In genomic region chr3:103739329-103739728, GRCm38 (mm10) we compare ENCODE assay signal across 10 mouse cellular contexts. TPM values are rescaled to one million over a fixed set of nuclear protein-coding genes. Genes with fewer than 3 reads are reported as not detected.
DNase-seq lines count a peak whose midpoint lies in the region; ATAC-seq and TF ChIP-seq lines count a peak whose summit lies in the region.
"Had no signal": no experiment of that assay in that cellular context is flagged by ENCODE, and none has a peak within 500 bp of the region (broad histone marks: within the 10 kb centered on the region; RNA-seq: fewer than 3 reads in every experiment).

Gene Gm10964 (plus strand): TSS chr3:103739366.

- H3K27me3 ChIP-seq in liver, adult 2 months (ENCODE audit: control insufficient read depth, insufficient read depth, low read length): no peaks in the 10 kb centered on the region
- no peaks in the 10 kb centered on the region for H3K27me3 ChIP-seq in forebrain, embryonic 11.5 days (ENCODE audit: control insufficient read depth, insufficient read depth, low read length)
- no peaks in the 10 kb centered on the region for H3K27me3 ChIP-seq in intestine, embryonic 16.5 days (replicated peaks; ENCODE audit: control insufficient read depth, insufficient read depth, low read length)
- H3K27me3 ChIP-seq in neural tube, embryonic 12.5 days (replicated peaks): no peaks in the 10 kb centered on the region

- H3K4me1 ChIP-seq in liver, adult 2 months (ENCODE audit: control insufficient read depth, insufficient read depth, low read length): no peaks in the 10 kb centered on the region
- H3K4me1 ChIP-seq in forebrain, embryonic 11.5 days (replicated peaks; ENCODE audit: control insufficient read depth, insufficient read depth, low read length): peaks cover 21% of the 10 kb centered on the region
- peaks cover 17% of the 10 kb centered on the region for H3K4me1 ChIP-seq in intestine, embryonic 16.5 days (ENCODE audit: control insufficient read depth, insufficient read depth, low read length)
- H3K4me1 ChIP-seq in neural tube, embryonic 12.5 days: peaks cover 39% of the 10 kb centered on the region

- H3K4me2 ChIP-seq in forebrain, embryonic 11.5 days (ENCODE audit: low read depth, low read length, severe bottlenecking): peak within 1 kb of the TSS; percentile 49
- H3K4me2 ChIP-seq in intestine, embryonic 16.5 days (ENCODE audit: low read depth, low read length): peak within 1 kb of the TSS; percentile 60
- peak within 1 kb of the TSS; percentile 55 for H3K4me2 ChIP-seq in neural tube, embryonic 12.5 days (replicated peaks)

- no peak within 1 kb of the TSS for H3K9ac ChIP-seq in liver, adult 2 months (ENCODE audit: low read depth, low read length)
- H3K9ac ChIP-seq in forebrain, embryonic 11.5 days (ENCODE audit: low read length): peak within 1 kb of the TSS; percentile 51; the same call in 1 of the 2 replicates
- peak within 1 kb of the TSS; percentile 57 for H3K9ac ChIP-seq in intestine, embryonic 16.5 days (ENCODE audit: low read depth, low read length)
- no peak within 1 kb of the TSS for H3K9ac ChIP-seq in neural tube, embryonic 12.5 days

- H3K36me3 ChIP-seq in liver, adult 2 months (ENCODE audit: control insufficient read depth, insufficient read depth, low read length): peaks cover 13% of the 10 kb centered on the region; the same call in 1 of the 2 replicates
- no peaks in the 10 kb centered on the region for H3K36me3 ChIP-seq in forebrain, embryonic 11.5 days (ENCODE audit: control insufficient read depth, insufficient read depth, low read length)
- peaks cover 8% of the 10 kb centered on the region; the same call in 1 of the 2 replicates for H3K36me3 ChIP-seq in intestine, embryonic 16.5 days (ENCODE audit: control insufficient read depth, insufficient read depth, low read length)
- peaks cover 20% of the 10 kb centered on the region for H3K36me3 ChIP-seq in neural tube, embryonic 12.5 days

- H3K9me3 ChIP-seq in forebrain, embryonic 11.5 days (ENCODE audit: control insufficient read depth, low read length): no peaks in the 10 kb centered on the region
- no peaks in the 10 kb centered on the region for H3K9me3 ChIP-seq in intestine, embryonic 16.5 days (ENCODE audit: control insufficient read depth, low read length)
- H3K9me3 ChIP-seq in neural tube, embryonic 12.5 days: no peaks in the 10 kb centered on the region

- 95% methylated on average over 1 of the region's 1 CpGs for WGBS in liver, adult 2 months
- 92% methylated on average over 1 of the region's 1 CpGs for WGBS in forebrain, embryonic 11.5 days
- WGBS in intestine, embryonic 16.5 days: 90% methylated on average over 1 of the region's 1 CpGs
- 95% methylated on average over 1 of the region's 1 CpGs for WGBS in neural tube, embryonic 12.5 days

- no peak within 1 kb of the TSS for H3K27ac ChIP-seq in liver, adult 2 months (replicated peaks; ENCODE audit: insufficient read depth, low read depth, low read length)
- peak within 1 kb of the TSS; percentile 89 for H3K27ac ChIP-seq in forebrain, embryonic 11.5 days (ENCODE audit: low read depth, low read length)
- H3K27ac ChIP-seq in intestine, embryonic 16.5 days (ENCODE audit: low read length): peak within 1 kb of the TSS; percentile 92
- H3K27ac ChIP-seq in neural tube, embryonic 12.5 days: peak within 1 kb of the TSS; percentile 72; the same call in 1 of the 2 replicates

- TF ChIP-seq CTCF in liver, adult 2 months (IDR thresholded peaks at IDR 0.05; ENCODE audit: low read depth, low read length): no peak

- peak within 1 kb of the TSS; percentile 17; the same call in 1 of the 2 replicates for H3K4me3 ChIP-seq in liver, adult 2 months (ENCODE audit: insufficient read depth, low read depth, low read length)
- peak within 1 kb of the TSS; percentile 24; the same call in 1 of the 2 replicates for H3K4me3 ChIP-seq in forebrain, embryonic 11.5 days (ENCODE audit: low read depth, low read length)
- H3K4me3 ChIP-seq in intestine, embryonic 16.5 days (ENCODE audit: low read length): peak within 1 kb of the TSS; percentile 44
- H3K4me3 ChIP-seq in neural tube, embryonic 12.5 days: no peak within 1 kb of the TSS

- no peak for TF ChIP-seq POLR2A in liver, adult 2 months (IDR thresholded peaks at IDR 0.05; ENCODE audit: extremely low read depth, insufficient read depth, low read length)

- DNase-seq in liver, adult 2 months (ENCODE audit: extremely low read depth, low read depth, low spot score): no peak
- no peak for DNase-seq in liver
- no peak for DNase-seq in forebrain, embryonic 11.5 days (ENCODE audit: low spot score)
- DNase-seq in cerebellum, adult 11 months: no peak
- DNase-seq in left cerebral cortex, adult 9 months (ENCODE audit: low spot score in 2 of 2): no peak
- DNase-seq in cerebellum, adult 11-12 months: no peak

- ATAC-seq in forebrain, embryonic 11.5 days (replicated peaks; ENCODE audit: low FRiP score): no peak
- ATAC-seq in intestine, embryonic 16.5 days: no peak
- no peak for ATAC-seq in neural tube, embryonic 12.5 days (ENCODE audit: low FRiP score, low read depth)

- no peaks in the 10 kb centered on the region for H3K79me2 ChIP-seq in liver, adult 2 months (ENCODE audit: control insufficient read depth, insufficient read depth, low read length)

RNA-seq across cellular contexts. Expression of gene Gm10964, which starts in this region (rescaled TPM):
- total RNA-seq in liver, adult 2 months (2014; rRNA removed): not detected in 2 replicates
- polyA plus RNA-seq in liver, adult 2 months (2012; rRNA removed): not detected in 2 replicates
- polyA plus RNA-seq in forebrain, embryonic 11.5 days (2014; fragmentation: Nextera tagmentation; extraction: Ambion mirVana): not detected in 2 replicates
- not detected in 2 replicates for polyA plus RNA-seq in intestine, embryonic 16.5 days (2015; fragmentation: Nextera tagmentation; extraction: Ambion mirVana)
- not detected in 2 replicates for polyA plus RNA-seq in neural tube, embryonic 12.5 days (2016; fragmentation: Nextera tagmentation; extraction: Ambion mirVana)
- total RNA-seq: layer of hippocampus, adult 8-10 months had no signal
- polyA plus RNA-seq: cortical plate, adult 2 months had no signal

Comparison
In these comparisons a context has a peak if more than half of its experiments do, and no peak if none do; other contexts are left out.
1. H3K9ac ChIP-seq: peak in forebrain, embryonic 11.5 days (single experiment) and intestine, embryonic 16.5 days (single experiment); none in liver, adult 2 months (single experiment) and neural tube, embryonic 12.5 days (single experiment).
2. Peak in every context shown above with its lines, with median percentiles within 50 percentile points of each other: H3K4me2 ChIP-seq.